In genomic region chr7:61982203-61982932, GRCm38 (mm10) we compare ENCODE assay signal across 8 mouse cellular contexts.
DNase-seq lines count a peak whose midpoint lies in the region; ATAC-seq lines count a peak whose summit lies in the region.

No protein-coding gene starts in this region.

- no peaks in the 10 kb centered on the region for H3K9me3 ChIP-seq in embryonic facial prominence, embryonic 14.5 days (ENCODE audit: control insufficient read depth, low read length)

- 39% methylated on average over 2 of the region's 2 CpGs for WGBS in embryonic facial prominence, embryonic 14.5 days

- no peak overlapping the region for H3K4me3 ChIP-seq in embryonic facial prominence, embryonic 14.5 days (ENCODE audit: low read depth, low read length)

- no peak overlapping the region for H3K4me2 ChIP-seq in embryonic facial prominence, embryonic 14.5 days (ENCODE audit: low read depth, low read length)

- no peaks in the 10 kb centered on the region for H3K4me1 ChIP-seq in embryonic facial prominence, embryonic 14.5 days (ENCODE audit: control insufficient read depth, insufficient read depth, low read length)

- ATAC-seq in embryonic facial prominence, embryonic 14.5 days (ENCODE audit: low read depth), result peak; percentile 79
- no peak for ATAC-seq in erythroblast, adult 5-6 weeks (replicated peaks; ENCODE audit: low FRiP score, poor library complexity, severe bottlenecking)

- no peak overlapping the region for H3K9ac ChIP-seq in embryonic facial prominence, embryonic 14.5 days (ENCODE audit: low read depth, low read length)

- H3K36me3 ChIP-seq in embryonic facial prominence, embryonic 14.5 days (ENCODE audit: control insufficient read depth, insufficient read depth, low read length), result no peaks in the 10 kb centered on the region

- H3K27ac ChIP-seq in embryonic facial prominence, embryonic 14.5 days (replicated peaks; ENCODE audit: low read depth, low read length), result no peak overlapping the region

- H3K27me3 ChIP-seq in embryonic facial prominence, embryonic 14.5 days (replicated peaks; ENCODE audit: control insufficient read depth, insufficient read depth, low read length), result no peaks in the 10 kb centered on the region

- peak; percentile 2 for DNase-seq in retina, postnatal 7 days (ENCODE audit: low read depth, low spot score)
- DNase-seq in retina, postnatal 1 day, result no peak
- DNase-seq in embryonic facial prominence, embryonic 14.5 days (ENCODE audit: low spot score), result peak; percentile 62
- DNase-seq in layer of hippocampus, adult 9-10 months (ENCODE audit: low spot score), result peak; percentile 62
- DNase-seq in lung, postnatal 36 days, result peak; percentile 8
- no peak for DNase-seq in heart, adult 8-10 months (ENCODE audit: low spot score)
- no peak for DNase-seq in urinary bladder, postnatal 10 days (ENCODE audit: low spot score)

Comparison
In these comparisons a context has a peak if more than half of its experiments do, and no peak if none do; other contexts are left out.
1. DNase-seq: peak in retina, postnatal 7 days (single experiment), embryonic facial prominence, embryonic 14.5 days (single experiment), layer of hippocampus, adult 9-10 months (single experiment) and lung, postnatal 36 days (single experiment); none in retina, postnatal 1 day (single experiment), heart, adult 8-10 months (single experiment) and urinary bladder, postnatal 10 days (single experiment).